Mouse (Mus musculus) B cell, adult 2 months (primary cell): ENCODE measurements around the gene Tapt1.
A peak's percentile ranks its signal among the peaks of the same experiment; 100 is the strongest.

Source experiments
- DNase-seq, 2 experiments: peaks; one replicate each; pipeline ENCODE4 v3.0.0; 2022

The Tapt1 gene

DNA sequence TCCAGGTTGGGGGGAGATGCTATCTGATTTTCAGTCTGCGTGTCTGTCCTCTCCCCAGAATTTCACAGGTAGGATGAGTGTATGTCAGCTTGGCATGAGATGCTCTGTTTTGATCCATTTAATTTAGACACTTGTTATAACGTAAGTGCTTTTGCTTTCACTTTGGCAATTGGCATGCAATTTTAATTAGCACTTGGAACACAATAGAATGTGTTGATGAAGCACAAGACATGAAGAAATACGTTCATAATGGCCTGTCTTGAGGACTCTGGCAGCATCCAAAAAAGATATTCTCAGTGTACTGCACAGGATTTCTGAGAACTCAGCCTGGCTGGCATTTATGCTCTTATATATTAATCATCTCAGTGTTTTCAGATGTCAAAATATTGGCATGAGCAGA lies 7.5 kb upstream of the Tapt1 start:
- DNase-seq: no peak

DNA sequence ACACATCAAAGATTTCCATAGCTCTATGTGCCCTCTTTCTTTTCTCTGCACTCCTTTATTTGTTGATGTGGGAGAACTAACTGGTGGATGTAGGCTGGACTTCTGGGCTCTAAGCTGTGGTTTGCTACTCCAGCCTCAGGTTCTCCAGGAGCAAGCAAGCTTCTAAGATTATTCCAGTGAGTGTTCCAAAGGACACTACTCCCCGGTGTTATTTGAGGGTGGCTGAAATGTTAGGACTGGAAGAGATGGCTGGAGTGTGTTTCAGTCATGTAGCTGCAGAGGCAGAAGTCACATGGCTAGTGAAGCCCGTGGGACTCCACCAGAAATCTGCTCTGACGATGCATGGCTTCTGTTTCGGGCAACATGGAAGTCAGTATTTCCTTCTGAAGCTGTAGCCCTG lies 2.3 kb upstream of the Tapt1 start:
- DNase-seq: no peak

DNA sequence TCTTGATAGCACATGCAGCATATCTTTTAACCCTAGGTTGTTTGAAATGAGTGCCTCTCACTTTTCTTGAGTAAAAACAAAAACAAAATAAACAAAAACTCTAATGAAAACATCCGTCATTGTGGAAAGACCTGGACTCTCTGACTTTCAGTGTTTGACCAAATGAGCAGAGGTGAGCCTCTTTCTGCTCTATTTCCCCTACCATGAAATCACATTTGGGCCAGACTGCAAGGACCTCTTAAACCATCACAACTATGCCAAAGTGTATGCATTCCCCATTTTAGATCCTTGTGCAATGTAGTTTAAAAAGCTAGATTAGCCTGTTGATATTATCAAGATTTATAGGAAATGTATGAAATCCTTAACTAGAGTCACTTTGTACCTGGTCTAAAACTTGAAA lies 1.9 kb upstream of the Tapt1 start:
- DNase-seq: no peak

DNA sequence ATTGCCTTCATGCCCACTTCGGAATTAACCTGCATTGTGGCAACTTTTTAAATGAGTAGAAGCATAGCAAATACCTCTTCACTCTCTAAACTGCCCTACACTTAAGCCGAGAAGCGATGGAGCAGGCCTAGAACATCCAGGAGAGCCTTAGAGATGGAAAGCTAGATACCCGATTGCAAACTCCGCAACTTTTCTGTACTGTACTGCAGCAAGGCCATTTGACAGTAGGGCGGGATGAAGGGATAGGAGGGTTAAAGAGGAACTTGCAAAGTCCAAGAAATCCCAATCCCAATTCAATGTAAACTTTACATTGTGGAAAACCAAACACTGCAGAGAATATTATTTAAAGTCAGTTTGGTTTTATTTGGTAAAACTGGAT lies 1.0 kb upstream of the Tapt1 start:
- no peak for DNase-seq

- peak; percentile 53 to 57 for DNase-seq
Observed at GRCm38 (mm10) chr5:44225911-44226520, 410 bp downstream of the Tapt1 start.

DNA sequence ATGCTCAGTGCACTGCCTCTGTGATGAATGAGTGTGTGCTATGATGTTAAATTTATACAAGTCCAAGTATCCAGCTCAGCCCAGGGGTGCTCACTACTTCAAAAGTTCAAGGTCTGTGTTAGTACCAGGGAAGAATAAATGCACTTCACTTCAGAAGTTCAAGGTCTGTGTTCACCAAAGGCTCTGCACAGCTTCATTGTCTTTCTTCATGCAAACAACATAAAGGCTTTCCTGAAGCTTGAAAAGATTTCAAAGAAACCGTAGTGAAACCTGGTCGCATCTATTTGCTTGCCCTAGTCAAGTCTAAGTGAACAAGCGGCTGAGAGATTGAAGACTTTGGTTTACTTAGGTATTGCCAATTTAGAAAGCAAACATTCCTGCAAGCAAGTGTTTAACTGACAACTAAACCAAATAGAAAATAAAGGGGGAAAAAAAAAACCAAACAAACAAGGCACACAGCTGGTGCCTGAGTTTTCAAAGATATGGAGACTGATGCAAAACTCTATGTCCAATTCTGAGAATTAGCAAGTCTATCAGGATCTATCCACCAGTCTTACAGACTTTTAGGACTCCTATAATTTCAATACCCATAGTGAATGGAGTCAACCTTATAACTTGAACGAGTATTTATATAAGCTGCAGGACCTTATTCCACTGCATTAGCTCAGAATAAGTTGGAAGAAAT lies 1.4 kb downstream of the Tapt1 start:
- no peak for DNase-seq

GRCm38 (mm10) chr5:44224251-44224650 lies 2.2 kb downstream of the Tapt1 start:
- DNase-seq: peak; percentile 55 to 64

DNA sequence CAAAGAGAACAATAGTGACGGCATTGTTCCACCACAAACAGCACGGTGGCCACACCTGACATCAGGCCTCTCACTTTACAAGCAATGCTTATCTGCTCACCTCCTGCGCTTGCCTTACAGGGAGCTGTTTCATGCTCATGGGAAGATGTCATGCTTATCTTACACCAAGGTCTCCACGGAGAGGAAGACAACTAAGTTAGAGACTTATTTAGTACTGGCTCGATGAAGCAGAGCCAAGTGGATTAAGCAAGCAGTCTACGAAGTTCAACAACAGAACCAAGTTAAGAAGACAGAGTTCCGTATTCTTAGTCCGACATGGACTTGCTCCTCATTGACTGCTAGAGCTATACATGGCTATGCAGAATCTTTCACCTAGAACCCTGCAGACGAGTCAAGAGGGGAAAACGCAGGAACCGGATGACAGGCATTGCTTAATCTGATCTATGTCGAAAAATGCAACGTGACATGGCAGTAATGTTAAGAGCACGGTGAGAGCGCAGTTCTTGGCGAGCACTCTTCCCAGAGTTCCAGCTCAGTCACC lies 3.0 kb downstream of the Tapt1 start:
- no peak for DNase-seq

- DNase-seq: peak; percentile 19 to 33
Observed at GRCm38 (mm10) chr5:44220430-44220829, 6.0 kb downstream of the Tapt1 start.

DNA sequence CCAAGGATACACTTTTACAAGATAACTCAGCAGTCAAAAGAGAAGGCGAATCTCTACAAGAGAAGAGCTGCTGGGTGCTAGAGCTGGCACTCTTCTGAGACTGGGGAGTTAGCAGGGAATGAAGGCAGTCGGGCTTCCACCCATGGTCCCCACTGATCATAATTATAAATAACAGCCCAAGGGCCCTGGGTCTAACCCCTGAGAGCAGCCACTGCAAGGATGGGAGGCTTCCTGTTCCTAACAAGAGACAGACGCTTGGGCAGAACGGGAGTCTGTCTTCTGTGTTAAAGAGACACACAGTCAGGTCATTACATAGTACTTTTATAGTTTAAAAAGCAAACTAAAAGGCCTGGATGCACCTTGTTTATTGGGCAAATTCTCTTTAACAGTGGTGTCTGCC lies 6.6 kb downstream of the Tapt1 start:
- no peak for DNase-seq

- no peak for DNase-seq
Observed at GRCm38 (mm10) chr5:44218483-44218882, 7.9 kb downstream of the Tapt1 start.

GRCm38 (mm10) chr5:44217685-44218041 lies 8.8 kb downstream of the Tapt1 start:
- no peak for DNase-seq

DNA sequence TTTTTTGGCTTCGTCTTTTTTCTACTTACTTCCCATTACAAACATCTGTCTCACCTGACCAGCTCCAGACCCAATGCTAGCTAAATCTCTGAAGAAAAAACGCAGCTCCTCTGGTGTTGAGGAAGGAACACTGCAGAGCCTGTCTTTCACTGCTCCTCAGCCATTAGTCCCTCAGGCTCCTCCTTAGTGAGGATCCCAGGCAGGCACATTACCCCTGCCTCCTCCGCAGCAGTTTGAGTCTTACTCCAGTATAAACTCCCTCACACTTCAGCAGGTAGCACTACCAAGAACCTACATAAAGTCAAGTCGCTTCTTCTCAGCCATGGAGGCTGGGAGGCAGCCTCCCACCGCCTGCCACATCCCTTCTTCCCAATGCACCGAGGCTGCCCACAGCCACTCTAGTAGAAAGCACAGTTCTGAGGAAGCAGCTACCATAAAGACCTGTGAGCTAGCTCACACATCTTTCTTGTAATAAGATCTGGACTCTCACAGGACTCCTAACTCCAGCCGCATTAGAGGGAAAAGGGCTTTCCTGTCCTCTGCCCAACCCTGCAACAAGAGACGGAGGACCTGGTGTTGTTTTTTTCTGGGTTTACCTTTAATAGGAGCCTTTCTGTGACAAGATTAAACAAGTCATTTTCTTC lies 9.3 kb downstream of the Tapt1 start:
- DNase-seq: no peak

DNA sequence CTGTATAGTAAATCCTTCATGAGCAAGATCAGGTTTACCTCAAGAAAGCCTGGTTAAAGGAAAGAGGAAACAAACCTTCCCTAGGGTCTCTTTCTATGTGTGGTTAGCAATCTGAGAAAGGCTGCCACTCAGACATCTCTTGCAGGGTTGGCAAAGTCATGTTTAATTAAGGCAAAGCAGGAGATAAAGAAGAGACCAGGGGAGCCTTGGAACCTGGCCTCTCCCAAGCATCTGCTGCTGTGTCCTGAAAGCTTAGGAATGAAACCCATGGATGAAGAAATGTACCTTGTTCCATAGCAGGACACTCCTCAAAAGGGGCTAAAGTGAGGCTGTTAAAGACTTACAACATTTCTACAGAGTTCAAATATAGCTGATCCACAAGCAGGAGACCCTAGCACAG lies 11.3 kb downstream of the Tapt1 start:
- DNase-seq: no peak

GRCm38 (mm10) chr5:44214025-44214424 lies 12.4 kb downstream of the Tapt1 start:
- no peak for DNase-seq

DNA sequence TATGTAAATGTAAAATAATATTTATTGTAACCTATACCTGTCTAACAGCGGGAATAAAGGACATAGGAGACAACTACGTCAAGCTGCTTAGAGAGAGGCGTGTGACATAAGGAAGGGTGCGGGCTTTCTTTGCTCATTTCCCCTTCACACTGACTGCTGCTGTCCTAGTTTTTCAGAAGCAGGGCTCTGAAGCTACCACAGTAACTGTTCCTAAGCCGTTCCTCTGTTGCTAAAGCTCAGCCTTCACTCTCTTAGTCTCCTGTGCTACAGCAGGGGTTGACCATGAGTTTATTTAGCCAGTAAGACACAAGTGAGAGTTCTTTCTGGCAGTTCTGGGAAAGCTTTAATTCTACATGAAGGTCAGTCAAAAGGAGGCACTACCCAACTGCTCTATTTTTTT lies 13.0 kb downstream of the Tapt1 start:
- no peak for DNase-seq

- DNase-seq: peak; percentile 42 to 44
Observed at GRCm38 (mm10) chr5:44211818-44212465, 14.5 kb downstream of the Tapt1 start.

GRCm38 (mm10) chr5:44207286-44207685 lies 19.1 kb downstream of the Tapt1 start:
- DNase-seq: no peak

GRCm38 (mm10) chr5:44206651-44207050 lies 19.8 kb downstream of the Tapt1 start:
- no peak for DNase-seq

DNA sequence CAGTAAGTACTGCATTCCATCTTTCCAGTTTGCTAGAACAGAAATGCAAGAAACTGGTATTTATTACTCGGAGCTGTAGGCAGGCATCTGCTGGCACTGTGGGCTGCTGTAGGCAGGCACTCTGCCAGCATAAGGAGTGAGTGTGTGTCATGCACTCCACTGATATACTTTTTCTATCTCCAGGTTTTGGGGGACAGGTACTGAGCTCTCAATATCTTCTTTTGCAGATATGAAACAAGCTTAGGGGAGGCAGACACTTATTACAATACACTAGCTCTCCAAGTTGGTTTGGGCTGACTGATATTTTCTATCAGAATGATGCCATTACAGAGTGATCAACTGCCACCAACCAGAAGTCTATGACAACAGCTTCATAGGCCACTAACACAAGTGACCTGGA lies 23.0 kb downstream of the Tapt1 start:
- no peak for DNase-seq

DNA sequence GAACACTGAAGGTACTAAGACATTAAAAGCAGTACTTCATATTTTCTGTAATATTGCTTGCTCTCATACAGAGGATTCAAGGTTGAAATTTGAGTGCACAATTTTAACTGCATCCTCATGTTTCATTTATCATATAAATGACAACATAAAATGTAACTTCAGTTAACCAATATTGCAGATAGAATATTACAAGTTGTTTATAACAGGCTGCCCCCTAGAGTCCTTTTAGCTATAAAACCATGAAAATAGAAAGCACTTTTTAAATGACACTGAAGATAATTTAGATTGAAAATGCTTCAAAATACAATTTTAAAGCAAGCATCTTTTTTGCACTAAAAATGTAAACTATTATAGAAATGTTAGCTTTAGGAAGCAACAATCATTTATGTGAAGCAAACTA lies 24.8 kb downstream of the Tapt1 start:
- DNase-seq: no peak

DNA sequence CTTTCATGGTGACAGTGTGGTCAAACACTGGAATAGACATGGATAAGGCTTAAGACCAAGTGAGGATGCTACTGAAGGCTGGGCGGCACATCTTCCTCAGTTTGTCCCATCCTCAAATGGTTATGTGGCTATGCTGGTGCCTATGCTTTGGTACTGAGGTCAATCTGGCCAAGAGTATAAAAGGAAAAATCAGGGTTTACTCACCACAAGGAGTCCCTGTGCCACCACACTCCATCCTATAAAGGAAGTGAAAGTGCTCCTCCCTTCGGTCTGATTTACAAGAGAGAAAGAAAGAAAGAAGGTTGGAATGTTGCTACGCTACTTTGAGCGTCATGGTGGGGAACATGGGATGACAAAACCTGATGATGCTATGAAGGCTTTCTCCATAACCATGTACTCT lies 27.3 kb downstream of the Tapt1 start:
- DNase-seq: no peak

DNA sequence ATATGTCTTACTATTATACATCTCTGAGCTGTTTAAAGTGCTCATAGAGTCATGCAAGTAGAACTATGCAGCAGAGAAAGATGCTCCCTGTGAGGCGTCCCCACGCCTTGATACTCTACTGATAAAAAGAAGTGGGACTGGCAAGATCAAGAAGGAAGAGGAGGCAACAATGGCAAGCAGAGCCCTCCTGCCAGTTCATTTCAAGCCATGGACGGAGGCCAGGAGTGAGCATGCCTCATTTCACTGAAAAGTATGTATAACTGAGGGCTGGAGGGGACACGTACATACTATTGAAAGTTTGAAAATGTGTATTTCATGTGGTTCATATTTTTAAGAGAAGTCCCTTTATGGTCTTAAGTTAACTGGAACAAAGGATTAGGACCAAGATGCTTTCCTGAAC lies 28.0 kb downstream of the Tapt1 start:
- DNase-seq: no peak

- no peak for DNase-seq
Observed at GRCm38 (mm10) chr5:44197806-44198205, 28.6 kb downstream of the Tapt1 start.
